Mouse (Mus musculus): ENCODE measurements at regions not wholly inside any gene's neighbourhood (a gene's known extent, or its start where the extent isn't known, plus 50 kb on each side); places are given as distances from the start of the nearest gene placed in this dataset.

DNA sequence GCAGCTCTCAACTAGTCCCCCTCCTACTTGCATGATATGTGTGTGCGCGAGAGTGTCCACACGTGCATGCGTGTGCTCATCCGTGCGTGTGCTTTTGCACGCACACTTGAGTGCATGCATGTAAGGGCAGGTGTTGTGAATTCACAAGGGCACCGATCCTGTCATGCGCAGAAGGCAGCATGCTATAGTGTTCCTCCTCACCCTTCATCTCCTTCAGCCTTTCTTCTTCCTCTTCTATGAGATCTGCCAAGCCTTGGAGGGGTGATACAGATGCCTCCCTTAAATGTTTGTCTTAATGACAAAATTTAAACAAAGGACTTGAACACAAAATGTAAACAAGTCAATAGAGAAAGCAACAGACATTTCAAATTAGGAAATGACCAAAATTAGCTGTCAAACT lies 591.8 kb downstream of the Kcnj2 start:
- TF ChIP-seq POLR2A (IDR thresholded peaks at IDR 0.05; ENCODE audit: extremely low read depth, insufficient read depth, low read length) (no peak), CTCF (IDR thresholded peaks at IDR 0.05; ENCODE audit: low read depth, low read length) (no peak)
